Mouse (Mus musculus): ENCODE measurements at regions not wholly inside any gene's neighbourhood (a gene's known extent, or its start where the extent isn't known, plus 50 kb on each side); places are given as distances from the start of the nearest gene placed in this dataset.

GRCm38 (mm10) chr14:102882281-102882680, 100.2 kb downstream of the Kctd12 start:
- DNase-seq (ENCODE audit: low spot score), result no peak

- DNase-seq (ENCODE audit: low spot score), result no peak
These were observed 101.8 kb downstream of the Kctd12 start for GRCm38 (mm10) chr14:102880658-102881083.

GRCm38 (mm10) chr14:102878572-102878971, 103.9 kb downstream of the Kctd12 start:
- no peak for DNase-seq (ENCODE audit: low spot score)

- no peak for DNase-seq (ENCODE audit: low spot score)
These were observed 114.3 kb downstream of the Kctd12 start for GRCm38 (mm10) chr14:102868160-102868559.

GRCm38 (mm10) chr14:102867697-102868096, 114.7 kb downstream of the Kctd12 start:
- no peak for DNase-seq (ENCODE audit: low spot score)

- DNase-seq (ENCODE audit: low spot score), result no peak
These were observed 115.9 kb downstream of the Kctd12 start for GRCm38 (mm10) chr14:102866511-102866910.

- no peak for DNase-seq (ENCODE audit: low spot score)
These were observed 120.7 kb downstream of the Kctd12 start for GRCm38 (mm10) chr14:102861694-102862093.

- DNase-seq (ENCODE audit: low spot score), result no peak
These were observed 123.0 kb downstream of the Kctd12 start for GRCm38 (mm10) chr14:102859361-102859871.

GRCm38 (mm10) chr14:102855264-102855840, 127.1 kb downstream of the Kctd12 start:
- DNase-seq (ENCODE audit: low spot score), result no peak

GRCm38 (mm10) chr14:102843700-102844099, 138.7 kb downstream of the Kctd12 start:
- DNase-seq (ENCODE audit: low spot score), result no peak

- no peak for DNase-seq (ENCODE audit: low spot score)
These were observed 144.8 kb downstream of the Kctd12 start for GRCm38 (mm10) chr14:102837602-102838001.

GRCm38 (mm10) chr14:102835118-102835769, 147.2 kb downstream of the Kctd12 start:
- DNase-seq (ENCODE audit: low spot score), result no peak

GRCm38 (mm10) chr14:102828442-102828841, 154.0 kb downstream of the Kctd12 start:
- DNase-seq (ENCODE audit: low spot score), result no peak

- DNase-seq (ENCODE audit: low spot score), result no peak
These were observed 154.6 kb downstream of the Kctd12 start for GRCm38 (mm10) chr14:102827756-102828384.

- no peak for DNase-seq (ENCODE audit: low spot score)
These were observed 156.9 kb downstream of the Kctd12 start for GRCm38 (mm10) chr14:102825525-102825924.

- no peak for DNase-seq (ENCODE audit: low spot score)
These were observed 161.8 kb downstream of the Kctd12 start for GRCm38 (mm10) chr14:102820663-102821062.

- no peak for DNase-seq (ENCODE audit: low spot score)
These were observed 170.8 kb downstream of the Kctd12 start for GRCm38 (mm10) chr14:102811678-102812081.

- no peak for DNase-seq (ENCODE audit: low spot score)
These were observed 171.4 kb downstream of the Kctd12 start for GRCm38 (mm10) chr14:102811022-102811421.

- DNase-seq (ENCODE audit: low spot score), result no peak
These were observed 172.1 kb downstream of the Kctd12 start for GRCm38 (mm10) chr14:102810121-102810921.

GRCm38 (mm10) chr14:102805936-102806923, 176.2 kb downstream of the Kctd12 start:
- DNase-seq (ENCODE audit: low spot score), result peak; percentile 53

GRCm38 (mm10) chr14:102795676-102796075, 186.8 kb downstream of the Kctd12 start:
- DNase-seq (ENCODE audit: low spot score), result no peak
